Comparison of ENCODE assay signal across 20 mouse cellular contexts in genomic region chr9:80718516-80718915, GRCm38 (mm10).
DNase-seq lines count a peak whose midpoint lies in the region; ATAC-seq and TF ChIP-seq lines count a peak whose summit lies in the region.
"Had no signal": no experiment of that assay in that cellular context is flagged by ENCODE, and none has a peak within 500 bp of the region (broad histone marks: within the 10 kb centered on the region; RNA-seq: fewer than 3 reads in every experiment).

No protein-coding gene starts in this region.

- no peak for TF ChIP-seq CTCF in brain, embryonic 14.5 days (IDR thresholded peaks at IDR 0.05; ENCODE audit: borderline replicate concordance, extremely low read depth, insufficient read depth, insufficient read length)
- no peak for TF ChIP-seq CTCF in thymus, adult 2 months (IDR thresholded peaks at IDR 0.05; ENCODE audit: borderline replicate concordance, control insufficient read depth, extremely low read depth, insufficient read depth, low read length, poor library complexity)

- peak; percentile 22 to 62 for DNase-seq in cerebellum, postnatal 14 days
- DNase-seq in cerebellum, adult 9-11 months: no peak
- peak; percentile 4 for DNase-seq in forebrain, embryonic 14.5 days (ENCODE audit: low spot score)
- no peak for DNase-seq in forebrain, embryonic 11.5 days (ENCODE audit: low spot score)
- DNase-seq in brain, embryonic 14.5 days (ENCODE audit: low read depth): peak; percentile 18
- DNase-seq in thymus, adult 2 months: no peak
- DNase-seq: adrenal gland, adult 2 months; adrenal gland, postnatal 10 days; adrenal gland, postnatal 25 days; cerebellum, adult 11-12 months; cerebellum, postnatal 36 days; embryo, embryonic 11 days; gastrocnemius, adult 2 months had no signal

- H3K36me3 ChIP-seq in forebrain, embryonic 14.5 days (ENCODE audit: control insufficient read depth, insufficient read depth, low read length): no peaks in the 10 kb centered on the region
- no peaks in the 10 kb centered on the region for H3K36me3 ChIP-seq in forebrain, embryonic 11.5 days (ENCODE audit: control insufficient read depth, insufficient read depth, low read length)
- no peaks in the 10 kb centered on the region for H3K36me3 ChIP-seq in midbrain, embryonic 15.5 days (replicated peaks)
- H3K36me3 ChIP-seq in midbrain, embryonic 13.5 days: no peaks in the 10 kb centered on the region
- no peaks in the 10 kb centered on the region for H3K36me3 ChIP-seq in thymus, adult 2 months (ENCODE audit: control insufficient read depth, insufficient read depth, low read length)
- H3K36me3 ChIP-seq: embryonic facial prominence, embryonic 13.5 days; embryonic facial prominence, embryonic 15.5 days; forebrain, embryonic 12.5 days; forebrain, embryonic 15.5 days had no signal

- no peak overlapping the region for H3K27ac ChIP-seq in forebrain, embryonic 14.5 days (ENCODE audit: low read depth, low read length)
- no peak overlapping the region for H3K27ac ChIP-seq in forebrain, embryonic 11.5 days (ENCODE audit: low read depth, low read length)
- H3K27ac ChIP-seq in midbrain, embryonic 15.5 days: no peak overlapping the region
- H3K27ac ChIP-seq in midbrain, embryonic 13.5 days: no peak overlapping the region
- no peak overlapping the region for H3K27ac ChIP-seq in thymus, adult 2 months (ENCODE audit: control insufficient read depth, insufficient read depth, low read length)
- H3K27ac ChIP-seq: embryonic facial prominence, embryonic 13.5 days; embryonic facial prominence, embryonic 15.5 days; forebrain, embryonic 12.5 days; forebrain, embryonic 15.5 days; gastrocnemius, adult 2 months had no signal

- H3K9me3 ChIP-seq in forebrain, embryonic 14.5 days (replicated peaks; ENCODE audit: control insufficient read depth, low read length): no peaks in the 10 kb centered on the region
- H3K9me3 ChIP-seq in forebrain, embryonic 11.5 days (ENCODE audit: control insufficient read depth, low read length): no peaks in the 10 kb centered on the region
- H3K9me3 ChIP-seq in midbrain, embryonic 15.5 days: no peaks in the 10 kb centered on the region
- H3K9me3 ChIP-seq in midbrain, embryonic 13.5 days: no peaks in the 10 kb centered on the region
- H3K9me3 ChIP-seq: embryonic facial prominence, embryonic 13.5 days; embryonic facial prominence, embryonic 15.5 days; forebrain, embryonic 12.5 days; forebrain, embryonic 15.5 days had no signal

- no peak for TF ChIP-seq POLR2A in brain, embryonic 14.5 days (IDR thresholded peaks at IDR 0.05; ENCODE audit: borderline replicate concordance, extremely low read depth, insufficient read depth, insufficient read length, poor library complexity, severe bottlenecking)
- no peak for TF ChIP-seq POLR2A in thymus, adult 2 months (IDR thresholded peaks at IDR 0.05; ENCODE audit: control insufficient read depth, extremely low read depth, insufficient read depth, low read length, poor library complexity)

- H3K27me3 ChIP-seq in forebrain, embryonic 14.5 days (replicated peaks; ENCODE audit: control insufficient read depth, insufficient read depth, low read length): no peaks in the 10 kb centered on the region
- no peaks in the 10 kb centered on the region for H3K27me3 ChIP-seq in forebrain, embryonic 11.5 days (ENCODE audit: control insufficient read depth, insufficient read depth, low read length)
- no peaks in the 10 kb centered on the region for H3K27me3 ChIP-seq in midbrain, embryonic 15.5 days (replicated peaks)
- no peaks in the 10 kb centered on the region for H3K27me3 ChIP-seq in midbrain, embryonic 13.5 days
- no peaks in the 10 kb centered on the region for H3K27me3 ChIP-seq in thymus, adult 2 months (ENCODE audit: control insufficient read depth, insufficient read depth, low read length)
- H3K27me3 ChIP-seq: embryonic facial prominence, embryonic 13.5 days; embryonic facial prominence, embryonic 15.5 days; forebrain, embryonic 12.5 days; forebrain, embryonic 15.5 days had no signal

- H3K4me3 ChIP-seq in forebrain, embryonic 14.5 days (ENCODE audit: low read depth, low read length): no peak overlapping the region
- no peak overlapping the region for H3K4me3 ChIP-seq in forebrain, embryonic 11.5 days (ENCODE audit: low read depth, low read length)
- H3K4me3 ChIP-seq in midbrain, embryonic 15.5 days: no peak overlapping the region
- H3K4me3 ChIP-seq in midbrain, embryonic 13.5 days (replicated peaks): no peak overlapping the region
- no peak overlapping the region for H3K4me3 ChIP-seq in thymus, adult 2 months (ENCODE audit: control insufficient read depth, insufficient read depth, low read length)
- H3K4me3 ChIP-seq: embryonic facial prominence, embryonic 13.5 days; embryonic facial prominence, embryonic 15.5 days; erythroblast, embryonic 14.5 days; forebrain, embryonic 12.5 days; forebrain, embryonic 15.5 days; gastrocnemius, adult 2 months had no signal

- H3K9ac ChIP-seq in forebrain, embryonic 14.5 days (ENCODE audit: low read length): no peak overlapping the region
- H3K9ac ChIP-seq in forebrain, embryonic 11.5 days (ENCODE audit: low read length): no peak overlapping the region
- H3K9ac ChIP-seq in midbrain, embryonic 15.5 days: no peak overlapping the region
- no peak overlapping the region for H3K9ac ChIP-seq in midbrain, embryonic 13.5 days (replicated peaks)
- H3K9ac ChIP-seq: embryonic facial prominence, embryonic 13.5 days; embryonic facial prominence, embryonic 15.5 days; forebrain, embryonic 12.5 days; forebrain, embryonic 15.5 days had no signal

- 91% methylated on average over 4 of the region's 4 CpGs for WGBS in forebrain, embryonic 14.5 days
- 84% methylated on average over 4 of the region's 4 CpGs for WGBS in forebrain, embryonic 11.5 days
- WGBS in midbrain, embryonic 15.5 days: 79% methylated on average over 4 of the region's 4 CpGs
- WGBS in midbrain, embryonic 13.5 days: 88% methylated on average over 4 of the region's 4 CpGs
- 95% methylated on average over 4 of the region's 4 CpGs for WGBS in thymus, adult 2 months

- no peak for ATAC-seq in forebrain, embryonic 14.5 days
- ATAC-seq in forebrain, embryonic 11.5 days (replicated peaks; ENCODE audit: low FRiP score): no peak
- peak; percentile 58; the same call in 1 of the 2 replicates for ATAC-seq in midbrain, embryonic 15.5 days (replicated peaks)
- ATAC-seq in midbrain, embryonic 13.5 days: no peak
- ATAC-seq: forebrain, embryonic 15.5 days had no signal

- H3K4me1 ChIP-seq in forebrain, embryonic 14.5 days (ENCODE audit: control insufficient read depth, insufficient read depth, low read length): no peaks in the 10 kb centered on the region
- no peaks in the 10 kb centered on the region for H3K4me1 ChIP-seq in forebrain, embryonic 11.5 days (replicated peaks; ENCODE audit: control insufficient read depth, insufficient read depth, low read length)
- no peaks in the 10 kb centered on the region for H3K4me1 ChIP-seq in midbrain, embryonic 15.5 days
- H3K4me1 ChIP-seq in midbrain, embryonic 13.5 days (replicated peaks): no peaks in the 10 kb centered on the region
- no peaks in the 10 kb centered on the region for H3K4me1 ChIP-seq in thymus, adult 2 months (replicated peaks; ENCODE audit: control insufficient read depth, insufficient read depth, low read length)
- H3K4me1 ChIP-seq: embryonic facial prominence, embryonic 13.5 days; embryonic facial prominence, embryonic 15.5 days; forebrain, embryonic 12.5 days; forebrain, embryonic 15.5 days had no signal

- H3K4me2 ChIP-seq in forebrain, embryonic 14.5 days (ENCODE audit: low read length): no peak overlapping the region
- H3K4me2 ChIP-seq in forebrain, embryonic 11.5 days (ENCODE audit: low read depth, low read length, severe bottlenecking): no peak overlapping the region
- no peak overlapping the region for H3K4me2 ChIP-seq in midbrain, embryonic 15.5 days
- H3K4me2 ChIP-seq in midbrain, embryonic 13.5 days (replicated peaks): no peak overlapping the region
- H3K4me2 ChIP-seq: embryonic facial prominence, embryonic 13.5 days; embryonic facial prominence, embryonic 15.5 days; forebrain, embryonic 12.5 days; forebrain, embryonic 15.5 days had no signal

Comparison
In these comparisons a context has a peak if more than half of its experiments do, and no peak if none do; other contexts are left out.
1. DNase-seq: peak in cerebellum, postnatal 14 days (2 of 2), forebrain, embryonic 14.5 days (single experiment) and brain, embryonic 14.5 days (single experiment); none in cerebellum, adult 9-11 months (single experiment), forebrain, embryonic 11.5 days (single experiment) and thymus, adult 2 months (single experiment).